Mouse (Mus musculus) intestine, embryonic 16.5 days (tissue): Measurements from ENCODE around the gene Ccdc152. TPM values are rescaled to one million over a fixed set of nuclear protein-coding genes. Genes with fewer than 3 reads are reported as not detected.
A peak's percentile ranks its signal among the peaks of the same experiment; 100 is the strongest.

ENCODE experiments used
- ATAC-seq: fragments of 200-750 bp; cut with Nextera tagmentation; 2 replicates; pipeline ENCODE4 v1.8.0; 2017; ENCODE audit warnings: moderate TSS enrichment, moderate library complexity
- H3K27ac ChIP-seq: fragments of 300-500 bp; sonication (generic); 2 replicates; pipeline ENCODE4 v1.5.1; 2014; ENCODE audit warnings: mild to moderate bottlenecking, low read length
- H3K27me3 ChIP-seq: fragments of 300-500 bp; sonication (generic); replicated peaks from 2 replicates; pipeline ENCODE4 v1.6.1; 2014; ENCODE audit warnings: low read length, control low read depth, mixed read lengths; ENCODE audit not compliant: control insufficient read depth, insufficient read depth
- H3K36me3 ChIP-seq: fragments of 300-500 bp; sonication (generic); 2 replicates; pipeline ENCODE4 v1.6.1; 2014; ENCODE audit warnings: low read length, control low read depth; ENCODE audit not compliant: control insufficient read depth, insufficient read depth
- H3K4me1 ChIP-seq: fragments of 300-500 bp; sonication (generic); 2 replicates; pipeline ENCODE4 v1.6.1; 2014; ENCODE audit warnings: low read length, control low read depth, mixed read lengths; ENCODE audit not compliant: control insufficient read depth, insufficient read depth
- H3K4me2 ChIP-seq: fragments of 300-500 bp; sonication (generic); 2 replicates; pipeline ENCODE4 v1.6.1; 2014; ENCODE audit warnings: low read depth, low read length, control low read depth
- H3K4me3 ChIP-seq: fragments of 300-500 bp; sonication (generic); 2 replicates; pipeline ENCODE4 v1.5.1; 2014; ENCODE audit warnings: mild to moderate bottlenecking, low read length
- H3K9ac ChIP-seq: fragments of 300-500 bp; sonication (generic); 2 replicates; pipeline ENCODE4 v1.6.1; 2014; ENCODE audit warnings: low read depth, low read length
- H3K9me3 ChIP-seq: fragments of 300-500 bp; sonication (generic); 2 replicates; pipeline ENCODE4 v1.6.1; 2016; ENCODE audit warnings: low read length, control low read depth; ENCODE audit not compliant: control insufficient read depth
- WGBS: fragments of 180-500 bp; shearing (Covaris S2); extraction: QIAGEN DNeasy Blood & Tissue Kit; methylation state at CpG from one replicate; pipeline ENCODE4 v1.1.7; 2014; 5-methylcytosine and 5-hydroxymethylcytosine counted together
- polyA plus RNA-seq: library from polyadenylated mRNA; unstranded; fragments of >200 nt; fragmentation: Nextera tagmentation; extraction: Ambion mirVana; gene quantifications from 2 replicates; pipeline ENCODE4 v1.2.1, GENCODE M21; 2015

Gene Ccdc152
- polyA plus RNA-seq, 1 experiment from 2014 or later: 0.24 TPM

DNA sequence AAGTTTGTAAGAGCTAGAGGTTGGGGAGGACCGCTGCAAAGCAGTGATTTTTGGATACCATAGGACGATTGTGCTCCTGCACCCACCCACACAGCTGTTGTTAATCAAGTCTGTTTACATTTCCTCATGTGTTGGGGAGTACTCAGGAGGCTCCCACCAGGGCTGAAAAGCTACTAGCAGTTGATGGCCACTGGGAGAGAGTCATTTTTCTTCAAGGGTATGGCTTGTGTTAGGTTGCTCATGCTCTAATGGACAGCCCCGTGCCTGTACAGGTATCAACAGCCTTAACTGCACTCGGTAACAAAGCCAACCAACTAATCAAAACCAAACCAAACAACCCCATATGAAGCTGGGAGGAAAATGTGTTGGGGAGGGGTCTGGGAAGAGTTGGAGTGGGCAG, 33.8 kb downstream of the Ccdc152 start:
- H3K4me1 ChIP-seq: peaks cover 12% of the 10 kb centered on the region
- H3K27ac ChIP-seq: peak overlapping the region; percentile 85
- no peaks in the 10 kb centered on the region for H3K9me3 ChIP-seq
- no peak for ATAC-seq
- no peaks in the 10 kb centered on the region for H3K27me3 ChIP-seq
- H3K4me3 ChIP-seq: no peak overlapping the region
- no peaks in the 10 kb centered on the region for H3K36me3 ChIP-seq
- H3K4me2 ChIP-seq: 0 out of 2 replicates have a peak overlapping the region, but pooled peaks have one; percentile 35
- H3K9ac ChIP-seq: no peak overlapping the region
- 48% methylated on average over 4 of the region's 4 CpGs for WGBS

DNA sequence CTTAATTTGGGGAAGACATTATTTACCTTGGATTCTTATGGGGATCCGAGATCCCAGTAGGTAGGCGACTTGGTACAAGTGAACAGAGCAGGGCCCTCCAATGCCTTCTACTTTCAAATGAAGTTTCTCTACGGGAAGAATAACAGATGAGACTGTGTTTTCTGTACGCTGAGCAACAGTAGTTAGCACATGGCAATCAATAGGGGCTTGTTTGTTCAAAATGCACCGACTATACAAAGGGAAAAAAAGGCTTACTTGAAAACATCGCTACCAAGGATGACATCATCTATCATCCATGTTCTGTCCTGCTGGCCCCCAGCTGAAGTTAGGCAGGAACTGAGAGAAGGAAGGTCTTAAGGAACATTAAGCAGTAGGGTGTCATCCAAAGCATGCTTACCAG, 35.1 kb downstream of the Ccdc152 start, which contains the start of gene Selenop:
Gene Selenop, plus strand, starts transcription at position 301 of the 400 bp plus-strand sequence.
- no peaks in the 10 kb centered on the region for H3K9me3 ChIP-seq

DNA sequence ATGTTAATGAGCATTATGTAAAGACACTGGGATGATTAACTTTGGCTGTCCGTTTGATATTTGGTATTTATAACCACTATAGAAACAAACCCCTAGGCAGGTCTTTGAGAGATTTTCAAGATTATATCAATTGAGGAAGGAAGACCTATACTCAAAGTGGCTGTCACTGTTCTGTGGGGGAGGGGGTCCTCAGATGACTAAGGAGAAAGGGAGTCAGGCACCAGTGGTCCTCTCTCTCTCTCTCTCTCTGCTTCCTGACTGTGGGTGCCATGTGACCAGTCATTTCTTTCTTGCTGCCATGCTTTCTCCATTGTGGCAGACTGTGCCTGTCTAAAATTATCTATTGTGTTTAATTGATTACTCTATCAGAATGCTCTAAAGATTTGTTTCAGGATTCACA, 38.5 kb downstream of the Ccdc152 start:
- H3K27me3 ChIP-seq: no peaks in the 10 kb centered on the region
- no peak overlapping the region for H3K9ac ChIP-seq
- H3K4me3 ChIP-seq: no peak overlapping the region
- no peaks in the 10 kb centered on the region for H3K36me3 ChIP-seq
- H3K27ac ChIP-seq: no peak overlapping the region
- peaks cover 7% of the 10 kb centered on the region for H3K4me1 ChIP-seq
- ATAC-seq: no peak
- 83% methylated on average over 1 of the region's 1 CpGs for WGBS
- H3K4me2 ChIP-seq: no peak overlapping the region
- no peaks in the 10 kb centered on the region for H3K9me3 ChIP-seq

More for the DNA sequence above, 35.1 kb downstream of the Ccdc152 start, which contains the start of gene Selenop:
- 86% methylated on average over 6 of the region's 6 CpGs for WGBS
- Histone ChIP-seq H3K9ac (no peak within 1 kb of the TSS), H3K4me1 (peaks cover 11% of the 10 kb centered on the region), H3K36me3 (no peaks in the 10 kb centered on the region), H3K27me3 (no peaks in the 10 kb centered on the region), H3K4me2 (no peak within 1 kb of the TSS), H3K4me3 (no peak within 1 kb of the TSS), H3K27ac (0 out of 2 replicates have a peak within 1 kb of the TSS, but pooled peaks have one; percentile 85)
- no peak for ATAC-seq

DNA sequence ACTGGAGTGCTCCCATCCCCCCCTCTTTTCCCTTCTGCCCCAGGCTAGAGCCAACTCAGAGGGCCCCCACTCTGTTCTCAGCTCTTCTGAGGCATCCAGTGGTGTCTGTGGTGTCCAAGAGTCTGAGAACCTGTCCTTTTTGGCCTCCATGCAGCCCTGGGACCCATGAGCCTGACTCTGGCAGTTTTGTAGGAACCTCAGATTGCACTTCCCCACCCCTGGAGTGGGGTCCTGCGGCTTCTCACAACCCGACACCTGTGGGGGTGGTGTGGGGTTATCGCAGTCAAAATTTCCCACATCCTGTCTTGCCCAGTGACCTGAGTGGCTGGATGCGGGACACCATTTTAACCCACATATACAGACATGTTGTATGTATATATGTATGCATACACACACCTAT, 39.0 kb downstream of the Ccdc152 start:
- H3K9me3 ChIP-seq: no peaks in the 10 kb centered on the region
- 94% methylated on average over 4 of the region's 4 CpGs for WGBS
- H3K9ac ChIP-seq: no peak overlapping the region
- H3K27ac ChIP-seq: no peak overlapping the region
- peaks cover 1% of the 10 kb centered on the region for H3K4me1 ChIP-seq
- ATAC-seq: no peak
- no peak overlapping the region for H3K4me3 ChIP-seq
- H3K36me3 ChIP-seq: no peaks in the 10 kb centered on the region
- H3K27me3 ChIP-seq: no peaks in the 10 kb centered on the region
- no peak overlapping the region for H3K4me2 ChIP-seq

DNA sequence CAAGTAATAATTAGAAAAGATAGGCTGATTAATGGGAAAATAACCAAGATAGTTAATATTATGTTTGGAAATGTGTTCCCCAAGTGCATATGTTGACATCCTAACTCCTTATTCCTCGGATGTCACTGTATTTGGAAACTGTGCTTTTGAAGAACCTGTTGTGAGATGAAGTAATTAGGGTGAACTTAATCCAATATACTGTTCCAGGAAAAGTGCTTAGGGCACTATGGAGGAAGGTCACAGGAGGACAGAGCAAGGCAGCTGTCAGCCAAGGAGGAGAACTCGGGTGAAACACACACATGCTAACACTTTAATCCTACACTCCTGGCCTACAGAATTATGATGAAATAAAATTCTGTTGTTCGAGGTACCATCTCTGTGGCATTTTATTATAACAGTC, 40.4 kb downstream of the Ccdc152 start:
- Histone ChIP-seq H3K27me3 (no peaks in the 10 kb centered on the region), H3K4me2 (no peak overlapping the region), H3K9ac (no peak overlapping the region), H3K4me1 (no peaks in the 10 kb centered on the region), H3K36me3 (no peaks in the 10 kb centered on the region), H3K4me3 (no peak overlapping the region), H3K27ac (no peak overlapping the region), H3K9me3 (no peaks in the 10 kb centered on the region)
- no peak for ATAC-seq
- 73% methylated on average over 3 of the region's 3 CpGs for WGBS

DNA sequence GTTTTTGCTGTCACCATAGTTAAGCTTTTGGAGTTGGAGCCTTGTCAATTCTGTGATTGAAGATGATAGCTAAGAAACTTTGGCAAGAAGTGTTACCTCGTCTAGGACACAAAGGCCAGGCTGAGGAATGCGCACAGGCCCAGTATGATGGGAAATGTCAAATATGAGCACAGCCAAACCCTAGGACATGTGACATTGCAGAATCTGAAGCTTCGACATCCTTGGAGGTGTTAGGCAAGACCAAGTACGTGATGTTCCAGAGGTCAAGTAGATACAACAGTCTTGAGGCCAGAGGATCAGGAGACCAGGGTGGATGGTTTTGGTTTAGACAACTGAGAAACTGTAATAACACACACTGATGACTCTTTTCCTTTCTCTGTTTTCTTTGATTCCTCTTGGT, 43.0 kb downstream of the Ccdc152 start:
- no peak overlapping the region for H3K27ac ChIP-seq
- WGBS: 87% methylated on average over 4 of the region's 4 CpGs
- 0 out of 2 replicates have a peak, but pooled peaks have one; percentile 24 for ATAC-seq
- no peaks in the 10 kb centered on the region for H3K9me3 ChIP-seq
- H3K27me3 ChIP-seq: no peaks in the 10 kb centered on the region
- no peaks in the 10 kb centered on the region for H3K36me3 ChIP-seq
- H3K4me1 ChIP-seq: no peaks in the 10 kb centered on the region
- H3K9ac ChIP-seq: no peak overlapping the region
- no peak overlapping the region for H3K4me3 ChIP-seq
- no peak overlapping the region for H3K4me2 ChIP-seq

DNA sequence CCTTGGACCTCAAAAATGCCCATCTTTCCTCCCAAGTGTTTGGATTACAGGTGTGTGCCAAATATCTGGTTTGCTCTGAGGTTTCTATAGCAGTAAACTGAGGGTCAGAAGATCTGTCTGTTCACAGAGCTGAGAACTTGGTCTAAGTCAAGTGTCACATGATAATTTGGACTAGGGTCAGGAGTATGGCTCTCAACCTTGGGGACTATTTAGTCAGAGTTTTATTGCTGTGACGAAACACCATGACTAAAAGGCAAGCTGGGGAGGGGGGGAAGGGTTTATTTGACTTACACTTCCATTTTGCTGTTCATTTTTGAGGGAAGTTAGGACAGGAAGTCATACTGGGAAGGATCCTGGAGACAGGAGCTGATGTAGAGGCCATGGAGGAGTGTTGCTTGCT, 44.3 kb downstream of the Ccdc152 start:
- Histone ChIP-seq H3K36me3 (no peaks in the 10 kb centered on the region), H3K4me2 (no peak overlapping the region), H3K27ac (no peak overlapping the region), H3K9ac (no peak overlapping the region), H3K9me3 (no peaks in the 10 kb centered on the region), H3K4me1 (no peaks in the 10 kb centered on the region), H3K27me3 (no peaks in the 10 kb centered on the region), H3K4me3 (no peak overlapping the region)
- ATAC-seq: peak; percentile 35; the same call in 1 of the 2 replicates
- 71% methylated on average over 1 of the region's 1 CpGs for WGBS

DNA sequence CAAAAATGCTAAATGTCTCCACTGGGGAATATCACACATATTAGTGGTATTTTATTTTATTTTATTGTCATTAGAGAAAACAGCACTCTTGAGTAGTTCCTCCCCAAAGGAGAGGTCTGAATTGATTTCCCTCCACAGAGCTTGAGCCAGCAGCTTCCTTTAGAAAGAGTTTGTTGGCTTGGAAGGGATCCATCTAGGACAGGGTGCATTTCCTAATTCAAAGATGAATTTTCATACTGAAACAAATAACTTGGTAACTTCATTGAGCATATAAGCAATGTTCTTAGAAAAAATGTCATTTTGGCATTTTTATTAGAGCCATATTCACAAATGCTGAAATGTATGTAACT, 51.6 kb downstream of the Ccdc152 start:
- Histone ChIP-seq H3K27me3 (no peaks in the 10 kb centered on the region), H3K4me1 (peaks cover 11% of the 10 kb centered on the region; the same call in 1 of the 2 replicates), H3K27ac (peak overlapping the region; percentile 95), H3K4me2 (no peak overlapping the region), H3K4me3 (no peak overlapping the region), H3K9ac (no peak overlapping the region), H3K9me3 (no peaks in the 10 kb centered on the region), H3K36me3 (no peaks in the 10 kb centered on the region)
- ATAC-seq: no peak

DNA sequence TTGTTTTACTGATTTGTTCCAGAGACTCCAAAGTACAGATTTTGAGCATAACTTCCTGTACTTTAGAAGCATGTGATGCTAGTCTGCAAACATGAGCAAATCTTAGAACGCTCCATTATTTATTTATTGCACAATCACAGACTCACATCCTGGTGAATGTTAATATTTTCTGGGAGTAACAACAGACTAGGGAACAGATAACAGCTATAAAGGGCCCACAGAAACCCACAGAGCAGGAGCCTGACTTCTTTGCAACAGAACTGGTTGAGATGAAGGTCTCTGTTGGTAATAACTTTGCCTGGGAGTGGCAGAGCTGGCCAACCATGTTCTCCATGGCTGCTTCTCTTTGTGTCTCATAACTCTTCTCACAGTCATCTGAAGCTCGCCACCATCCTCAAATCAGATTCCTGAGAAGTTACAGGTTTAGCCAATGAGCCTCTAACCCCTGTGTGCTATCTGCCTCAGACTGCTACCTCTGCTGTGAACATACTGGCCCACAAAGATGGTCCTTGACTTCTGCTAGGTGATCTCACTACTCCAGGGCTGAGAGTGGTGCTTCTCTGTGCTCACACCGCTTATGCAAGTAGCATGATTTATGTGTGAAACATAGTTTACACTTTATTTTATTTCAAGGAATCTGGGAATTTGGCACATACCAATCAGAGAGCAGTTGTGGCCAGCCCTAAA, 52.2 kb downstream of the Ccdc152 start:
- Histone ChIP-seq H3K36me3 (no peaks in the 10 kb centered on the region), H3K4me1 (peaks cover 11% of the 10 kb centered on the region; the same call in 1 of the 2 replicates), H3K9me3 (no peaks in the 10 kb centered on the region), H3K27me3 (no peaks in the 10 kb centered on the region), H3K4me2 (no peak overlapping the region), H3K27ac (peak overlapping the region; percentile 95), H3K4me3 (no peak overlapping the region), H3K9ac (no peak overlapping the region)
- ATAC-seq: peak; percentile 80
- 45% methylated on average over 3 of the region's 3 CpGs for WGBS

DNA sequence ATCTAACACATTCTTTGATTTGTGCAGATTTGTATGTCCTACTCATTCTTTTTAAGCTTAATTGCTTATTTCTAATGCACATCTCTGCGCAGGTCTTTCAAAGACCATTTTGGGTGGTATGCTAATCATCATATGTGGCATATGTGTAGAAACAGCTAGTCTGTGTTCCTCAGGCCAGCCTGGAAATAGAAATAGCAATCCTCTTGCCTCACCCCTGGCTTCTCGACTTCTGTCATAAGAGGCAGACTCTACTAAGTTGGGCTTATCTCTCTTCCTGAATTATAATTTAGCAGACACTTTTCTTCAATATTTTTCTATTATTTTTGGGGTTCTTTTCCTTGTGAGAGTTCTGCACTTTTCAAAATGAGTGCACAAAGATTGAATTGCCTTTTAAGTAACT, 52.7 kb downstream of the Ccdc152 start:
- Histone ChIP-seq H3K9ac (no peak overlapping the region), H3K27me3 (no peaks in the 10 kb centered on the region), H3K4me2 (no peak overlapping the region), H3K4me3 (no peak overlapping the region), H3K4me1 (peaks cover 11% of the 10 kb centered on the region; the same call in 1 of the 2 replicates), H3K9me3 (no peaks in the 10 kb centered on the region), H3K27ac (peak overlapping the region; percentile 81), H3K36me3 (no peaks in the 10 kb centered on the region)
- 56% methylated on average over 2 of the region's 2 CpGs for WGBS
- ATAC-seq: peak; percentile 32; the same call in 1 of the 2 replicates
